Mouse (Mus musculus) adrenal gland, adult 18-20 months (tissue): ENCODE measurements around the gene Tbc1d1. TPM values are rescaled to one million over a fixed set of nuclear protein-coding genes. Genes with fewer than 3 reads are reported as not detected.

Experiments
- DNase-seq, 2 experiments: peaks; one replicate each; pipeline ENCODE4 v3.0.0; 2021 to 2022; ENCODE audit warnings: low spot score in 2 of 2
- total RNA-seq, 2 experiments: library from RNA; stranded (reverse); gene quantifications; 1 replicate in 1 of 2; 2 replicates in 1 of 2; pipeline ENCODE4 v1.2.3; 2021

Tbc1d1 gene
- total RNA-seq, 2 experiments from 2014 or later: 10.0 to 17.6 TPM

GRCm38 (mm10) chr5:64235250-64235649, 79.1 kb downstream of the Tbc1d1 start:
- no peak for DNase-seq

- DNase-seq: no peak
These were observed 80.5 kb downstream of the Tbc1d1 start for GRCm38 (mm10) chr5:64236561-64236960.

DNA sequence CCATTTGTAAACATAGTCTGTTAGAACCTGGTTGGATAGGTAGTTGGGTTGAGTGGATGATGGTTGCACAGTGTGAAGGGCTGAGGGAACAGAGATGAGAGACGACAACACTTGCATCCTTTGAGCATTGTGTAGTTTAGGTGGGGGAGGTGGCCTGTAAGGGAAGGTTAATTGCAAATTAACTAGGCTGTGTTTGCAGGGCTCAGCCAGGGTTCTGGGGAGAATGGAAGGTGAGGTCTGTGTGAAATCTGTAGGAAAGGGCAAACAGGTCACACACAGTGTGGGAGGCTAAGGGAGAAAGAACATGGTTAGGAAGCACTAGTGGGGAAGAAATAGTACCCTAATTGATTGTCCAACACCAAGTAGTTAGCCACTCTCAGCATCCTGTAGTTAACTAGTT, 81.2 kb downstream of the Tbc1d1 start:
- no peak for DNase-seq

- no peak for DNase-seq
These were observed 81.6 kb downstream of the Tbc1d1 start for GRCm38 (mm10) chr5:64237693-64238092.

DNA sequence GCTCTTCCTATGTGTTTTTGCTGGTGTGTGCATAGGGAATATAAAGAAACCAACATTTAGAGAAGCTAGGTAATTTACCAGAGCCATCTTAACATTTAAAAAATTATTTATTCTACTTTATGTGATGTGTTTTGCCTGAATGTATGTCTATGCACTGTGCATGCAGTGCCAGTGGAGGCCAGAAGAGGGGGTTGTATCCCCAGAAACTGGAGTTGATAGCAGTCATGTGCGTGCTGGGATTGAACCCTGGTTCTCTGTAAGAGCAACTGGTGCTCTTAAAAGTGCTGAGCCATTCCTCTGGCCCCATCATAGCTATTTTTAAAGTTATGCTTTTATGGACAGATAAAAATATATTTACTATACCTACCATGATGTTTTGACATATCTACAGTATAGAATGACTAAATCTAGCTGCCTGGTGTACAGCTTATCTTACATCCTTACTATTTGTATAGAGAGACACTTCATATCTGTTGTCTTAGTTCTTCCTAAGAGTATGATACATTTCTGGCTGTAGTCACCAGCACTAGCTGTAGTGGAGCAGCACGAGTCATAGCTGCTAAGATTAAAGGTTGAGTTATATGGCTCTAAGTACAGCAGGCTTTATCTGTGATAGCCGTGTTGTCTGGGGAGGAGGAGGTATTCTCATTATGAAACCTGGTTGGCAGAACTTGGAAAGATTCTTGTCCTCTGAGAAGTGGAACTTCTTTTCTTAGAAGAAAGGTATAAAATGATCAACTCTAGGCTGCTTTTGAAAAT, 83.0 kb downstream of the Tbc1d1 start:
- no peak for DNase-seq

DNA sequence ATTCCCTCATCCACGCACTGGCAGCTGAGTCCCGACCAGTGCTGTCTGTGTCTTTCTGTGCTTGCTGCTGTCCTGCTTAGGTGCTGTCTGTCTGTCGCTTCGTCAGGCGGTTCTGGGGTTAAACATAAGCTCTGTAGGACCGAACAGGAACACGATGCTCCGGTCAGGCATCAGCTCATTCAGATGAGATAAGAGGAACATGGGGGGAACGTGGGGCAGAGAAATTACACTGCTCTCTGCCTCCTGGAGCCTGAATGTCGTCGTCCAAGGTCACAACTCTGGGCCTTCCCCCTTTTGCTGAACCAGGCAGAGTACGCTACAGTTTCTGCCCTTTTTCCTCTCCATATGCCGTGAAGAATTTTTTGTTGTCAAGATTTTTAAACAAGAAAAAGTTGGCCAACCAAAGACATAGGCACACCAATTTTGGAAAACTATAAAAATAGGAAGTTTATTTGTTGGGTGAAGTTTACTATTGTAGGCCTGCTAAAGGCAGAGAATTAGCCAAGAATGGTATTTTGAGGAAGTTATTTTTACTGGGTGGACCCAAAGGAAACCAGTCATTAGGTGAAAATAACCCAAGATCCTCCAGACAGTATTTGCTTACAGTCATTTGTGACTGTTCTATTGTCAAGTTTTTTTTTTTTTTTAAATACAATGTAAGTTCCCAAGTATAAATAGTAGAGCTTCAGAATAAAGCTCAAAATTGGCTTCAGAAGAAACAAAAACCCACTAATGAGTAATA, 85.0 kb downstream of the Tbc1d1 start:
- DNase-seq: no peak

DNA sequence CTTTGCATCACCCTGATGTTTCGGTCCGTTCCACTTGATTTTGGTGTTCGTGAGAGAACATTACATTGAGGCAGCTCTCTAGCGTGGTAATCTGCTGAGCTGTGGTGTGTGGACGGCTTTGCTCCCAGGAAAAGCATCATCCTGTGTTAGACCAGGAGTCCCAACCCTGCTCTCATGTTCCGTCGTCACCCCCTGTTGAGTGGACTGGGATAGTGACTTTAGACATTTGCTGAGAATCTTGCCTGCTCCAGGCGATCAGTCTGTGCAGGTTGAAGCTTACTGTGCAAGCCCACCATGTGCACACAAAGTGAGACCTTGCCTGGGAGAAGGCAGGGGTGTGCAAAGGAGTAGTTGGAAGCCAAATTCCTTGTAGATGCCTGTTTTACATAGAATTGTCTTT, 85.8 kb downstream of the Tbc1d1 start:
- DNase-seq: no peak

DNA sequence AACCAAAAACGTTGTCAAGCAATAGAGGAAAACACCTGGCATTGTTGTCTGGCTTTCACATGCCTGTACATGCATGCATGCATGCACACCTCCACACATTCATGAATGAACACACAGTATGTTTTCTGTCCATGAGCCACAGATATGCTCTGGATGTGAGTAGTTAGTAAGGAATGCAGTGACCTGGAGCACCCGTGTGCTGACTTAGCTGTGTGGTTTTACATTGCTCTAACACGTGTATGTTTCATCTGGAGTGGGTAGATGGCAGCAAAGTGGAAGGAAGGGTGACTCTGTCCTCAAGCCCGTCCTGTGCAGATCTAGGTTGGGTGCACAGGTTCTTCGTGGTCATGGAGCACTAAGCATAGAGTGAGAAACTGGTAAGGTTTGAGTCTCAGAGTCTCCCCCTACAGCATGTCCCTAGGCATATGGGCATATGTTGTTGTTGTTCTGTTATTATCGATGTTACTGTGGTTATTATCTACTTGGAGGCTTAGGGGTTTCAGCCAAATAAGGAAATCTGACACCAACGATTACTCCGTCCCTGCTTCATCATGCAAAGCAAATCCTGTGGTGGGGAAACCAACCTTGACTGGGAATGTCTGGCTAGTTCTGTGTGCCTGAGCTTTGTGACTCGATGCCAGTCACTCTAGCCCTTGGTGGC, 86.8 kb downstream of the Tbc1d1 start:
- DNase-seq: no peak

- no peak for DNase-seq
These were observed 87.6 kb downstream of the Tbc1d1 start for GRCm38 (mm10) chr5:64243666-64244065.

- no peak for DNase-seq
These were observed 88.2 kb downstream of the Tbc1d1 start for GRCm38 (mm10) chr5:64244283-64244682.

DNA sequence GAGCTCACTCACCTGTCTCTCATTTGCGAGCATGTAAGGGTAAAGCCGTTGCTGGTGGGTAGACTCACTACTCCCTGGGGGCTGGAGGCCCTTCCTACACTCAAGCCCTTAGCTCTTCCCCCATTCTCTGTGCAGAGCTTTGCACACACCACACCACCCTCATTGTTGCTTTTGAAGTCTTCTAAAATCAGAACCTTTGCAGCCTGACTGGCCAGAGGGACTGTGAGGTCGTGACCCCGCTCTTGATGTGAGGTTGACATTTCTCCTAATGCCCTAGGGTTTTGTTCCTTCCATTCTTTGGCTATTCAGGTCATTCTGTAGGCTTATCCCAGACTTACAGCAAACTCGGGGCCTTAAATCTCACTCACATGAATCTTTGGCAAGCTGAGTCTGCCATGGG, 88.6 kb downstream of the Tbc1d1 start:
- no peak for DNase-seq

- no peak for DNase-seq
These were observed 95.3 kb downstream of the Tbc1d1 start for GRCm38 (mm10) chr5:64251435-64251834.

DNA sequence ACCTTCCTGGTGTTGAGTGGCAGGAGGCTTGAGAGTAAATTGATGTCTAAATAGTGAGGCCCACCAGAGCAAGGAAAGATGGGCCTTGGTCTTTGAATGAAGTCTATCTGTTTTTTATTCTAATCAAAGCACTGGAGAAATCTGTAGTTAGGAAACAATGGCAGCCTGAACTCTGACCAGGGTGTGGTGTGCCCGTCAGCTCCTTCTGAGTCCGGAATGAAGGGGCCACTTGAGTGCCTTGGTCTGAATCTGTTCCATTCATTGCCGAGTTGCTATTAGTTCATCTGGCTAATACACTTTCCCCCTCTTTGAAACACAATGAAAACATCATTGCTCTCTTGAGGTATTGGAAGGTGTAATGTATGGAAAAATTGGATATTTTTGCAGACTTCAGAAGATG, 98.2 kb downstream of the Tbc1d1 start:
- DNase-seq: no peak

GRCm38 (mm10) chr5:64254988-64255387, 98.9 kb downstream of the Tbc1d1 start:
- no peak for DNase-seq

DNA sequence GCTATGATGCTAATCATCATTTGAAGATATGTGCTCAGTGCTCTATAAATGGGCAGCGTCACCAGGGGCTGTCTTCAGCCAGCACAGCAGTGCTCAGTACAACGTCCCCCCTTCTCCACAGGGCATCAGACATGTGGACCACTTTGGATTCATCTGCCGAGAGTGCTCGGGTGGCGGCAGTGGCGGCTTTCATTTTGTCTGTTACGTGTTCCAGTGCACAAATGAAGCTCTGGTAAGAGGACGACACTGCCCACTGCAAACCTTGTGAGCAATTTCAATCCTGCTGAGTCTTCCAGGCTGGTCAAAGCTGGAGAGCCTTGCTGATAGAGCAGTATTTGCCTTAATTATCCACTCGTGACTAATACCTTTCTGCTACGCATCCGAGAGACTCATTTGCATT, 107.2 kb downstream of the Tbc1d1 start:
- DNase-seq: no peak

GRCm38 (mm10) chr5:64263898-64264478, 107.9 kb downstream of the Tbc1d1 start:
- no peak for DNase-seq

DNA sequence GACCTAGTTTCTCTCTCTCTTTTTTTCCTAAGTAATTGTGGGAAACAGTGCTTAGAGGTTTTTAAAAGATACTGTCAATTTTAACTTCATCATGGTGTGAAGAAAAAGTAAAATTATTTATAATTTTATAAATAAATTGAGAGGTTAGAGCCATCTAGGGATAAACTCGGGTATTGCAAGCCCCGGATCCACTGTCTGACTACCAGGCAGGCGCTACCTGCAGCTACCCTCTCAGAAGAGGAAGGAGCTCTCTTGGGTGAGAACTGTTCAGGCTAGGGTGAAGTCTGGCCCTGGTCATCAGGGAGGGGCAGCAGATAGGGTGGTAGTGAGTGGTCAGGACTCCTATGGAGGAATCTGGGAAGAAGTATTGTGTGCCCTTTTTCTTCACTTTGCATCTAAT, 109.0 kb downstream of the Tbc1d1 start:
- DNase-seq: peak; percentile 34 to 44

DNA sequence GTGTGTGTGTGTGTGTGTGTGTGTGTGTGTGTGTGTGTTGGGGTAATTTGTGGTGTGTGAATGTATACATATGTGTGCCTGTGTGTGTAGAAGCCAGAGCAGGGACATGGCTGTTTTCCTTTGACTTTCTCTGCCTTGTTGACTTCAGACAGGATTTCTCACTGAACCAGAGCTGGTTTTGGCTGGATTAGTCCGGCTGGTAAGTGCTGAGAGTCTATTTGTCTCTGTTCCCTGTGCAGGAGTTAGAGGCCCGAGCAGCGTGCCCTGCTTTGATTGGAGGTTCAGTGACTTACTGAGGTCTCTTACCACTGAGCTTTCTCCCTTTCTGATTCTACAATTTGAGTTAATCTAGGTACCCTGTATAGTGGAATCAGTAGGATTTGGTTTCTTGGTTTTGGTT, 109.8 kb downstream of the Tbc1d1 start:
- DNase-seq: no peak

DNA sequence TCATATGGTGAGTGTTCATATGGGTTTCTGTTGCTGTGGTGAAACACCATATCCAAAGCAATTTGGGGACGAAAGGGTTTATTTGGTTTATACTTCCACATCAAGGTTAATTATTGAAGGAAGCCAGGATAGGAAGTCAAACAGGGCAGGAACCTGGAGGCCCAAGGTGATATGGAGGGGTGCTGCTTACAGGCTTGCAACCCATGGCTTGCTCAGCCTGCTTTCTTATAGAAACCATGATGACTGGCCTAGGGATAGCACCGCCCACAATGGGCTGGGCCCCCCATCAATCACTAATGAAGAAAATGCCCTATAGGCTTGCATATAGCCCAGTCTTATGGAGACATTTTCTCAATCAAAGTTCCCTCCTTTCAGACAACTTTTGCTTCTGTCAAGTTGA, 110.4 kb downstream of the Tbc1d1 start:
- no peak for DNase-seq

- no peak for DNase-seq
These were observed 111.2 kb downstream of the Tbc1d1 start for GRCm38 (mm10) chr5:64267279-64267678.

- DNase-seq: no peak
These were observed 113.6 kb downstream of the Tbc1d1 start for GRCm38 (mm10) chr5:64269669-64270068.

- no peak for DNase-seq
These were observed 117.4 kb downstream of the Tbc1d1 start for GRCm38 (mm10) chr5:64273517-64273916.
